Mouse (Mus musculus) neural tube, embryonic 11.5 days (tissue): Measurements from ENCODE around the gene Bag6. TPM values are rescaled to one million over a fixed set of nuclear protein-coding genes. Genes with fewer than 3 reads are reported as not detected.

Experiments
- ATAC-seq: fragments of 200-750 bp; cut with Nextera tagmentation; 2 replicates; pipeline ENCODE4 v1.8.0; 2017; ENCODE audit warnings: moderate number of reproducible peaks, mild to moderate bottlenecking, moderate TSS enrichment, moderate library complexity; ENCODE audit not compliant: insufficient read depth, low FRiP score, low TSS enrichment
- DNase-seq: peaks from one replicate; pipeline ENCODE4 v3.0.0-alpha.2; 2015; ENCODE audit warnings: low spot score
- H3K27ac ChIP-seq: fragments of 300-500 bp; sonication (generic); 2 replicates; pipeline ENCODE4 v1.5.1; 2014; ENCODE audit warnings: low read depth, mild to moderate bottlenecking, low read length
- H3K27me3 ChIP-seq: fragments of 300-500 bp; sonication (generic); 2 replicates; pipeline ENCODE4 v1.6.1; 2014; ENCODE audit warnings: mild to moderate bottlenecking, low read length, mixed read lengths; ENCODE audit not compliant: control insufficient read depth, insufficient read depth
- H3K36me3 ChIP-seq: fragments of 300-500 bp; sonication (generic); 2 replicates; pipeline ENCODE4 v1.6.1; 2014; ENCODE audit warnings: mild to moderate bottlenecking, low read length, moderate library complexity, mixed read lengths; ENCODE audit not compliant: control insufficient read depth, insufficient read depth
- H3K4me1 ChIP-seq: fragments of 300-500 bp; sonication (generic); 2 replicates; pipeline ENCODE4 v1.6.1; 2014; ENCODE audit warnings: low read length, mixed read lengths; ENCODE audit not compliant: control insufficient read depth, insufficient read depth
- H3K4me2 ChIP-seq: fragments of 300-500 bp; sonication (generic); 2 replicates; pipeline ENCODE4 v1.6.1; 2014; ENCODE audit warnings: low read depth, mild to moderate bottlenecking, moderate library complexity
- H3K4me3 ChIP-seq: fragments of 300-500 bp; sonication (generic); 2 replicates; pipeline ENCODE4 v1.5.1; 2014; ENCODE audit warnings: low read depth, low read length
- H3K9ac ChIP-seq: fragments of 300-500 bp; sonication (generic); 2 replicates; pipeline ENCODE4 v1.6.1; 2014; ENCODE audit warnings: mild to moderate bottlenecking, low read length
- H3K9me3 ChIP-seq: fragments of 300-500 bp; sonication (generic); 2 replicates; pipeline ENCODE4 v1.6.1; 2016; ENCODE audit warnings: low read length; ENCODE audit not compliant: control insufficient read depth
- WGBS: fragments of 180-500 bp; shearing (Covaris S2); extraction: QIAGEN DNeasy Blood & Tissue Kit; methylation state at CpG from one replicate; pipeline ENCODE4 v1.1.7; 2014; 5-methylcytosine and 5-hydroxymethylcytosine counted together
- microRNA-seq: library from miRNA; unstranded; fragments of <30 nt; microRNA quantifications from one replicate; pipeline ENCODE4, GENCODE M21; 2016
- polyA plus RNA-seq: library from polyadenylated mRNA; unstranded; fragments of >200 nt; fragmentation: Nextera tagmentation; extraction: Ambion mirVana; gene quantifications from 2 replicates; pipeline ENCODE4 v1.2.1, GENCODE M21; 2014

The Bag6 gene
- polyA plus RNA-seq, 1 experiment from 2014 or later: 99.4 TPM

- DNase-seq: peak; percentile 82
- no peaks in the 10 kb centered on the region for H3K9me3 ChIP-seq
- H3K9ac ChIP-seq: 0 out of 2 replicates have a peak overlapping the region, but pooled peaks have one; percentile 10
- peak overlapping the region; percentile 60 for H3K4me2 ChIP-seq
- H3K4me1 ChIP-seq: 0 out of 2 replicates have a peak, but pooled peaks cover 3% of the 10 kb centered on the region
- peak overlapping the region; percentile 31 for H3K4me3 ChIP-seq
- H3K27ac ChIP-seq: no peak overlapping the region
- ATAC-seq: peak; percentile 48; the same call in 1 of the 2 replicates
- H3K36me3 ChIP-seq: no peaks in the 10 kb centered on the region
- peaks cover 25% of the 10 kb centered on the region for H3K27me3 ChIP-seq
- 1% methylated on average over 64 of the region's 66 CpGs for WGBS
Measured at GRCm38 (mm10) chr17:35195631-35196320, 60.8 kb downstream of the Bag6 start.

GRCm38 (mm10) chr17:35196321-35196641 lies 61.3 kb downstream of the Bag6 start:
- H3K4me3 ChIP-seq: peak overlapping the region; percentile 31
- H3K27ac ChIP-seq: no peak overlapping the region
- 35% methylated on average over 9 of the region's 9 CpGs for WGBS
- 0 out of 2 replicates have a peak, but pooled peaks cover 3% of the 10 kb centered on the region for H3K4me1 ChIP-seq
- DNase-seq (no peak), ATAC-seq (no peak)
- no peaks in the 10 kb centered on the region for H3K36me3 ChIP-seq
- H3K9ac ChIP-seq: no peak overlapping the region
- H3K4me2 ChIP-seq: no peak overlapping the region; the same call in 1 of the 2 replicates
- H3K27me3 ChIP-seq: peaks cover 25% of the 10 kb centered on the region
- H3K9me3 ChIP-seq: no peaks in the 10 kb centered on the region

Small RNA genes within 50 kb of the gene (microRNA-seq; reads per million reads assigned to microRNA genes)
- not detected for gene Mir6973a

Other genes starting within 250 kb of the Bag6 start
- 0.57 and 0.86 TPM in 2 replicates for gene C2, start 236.9 kb upstream of the Bag6 start, polyA plus RNA-seq
- 62.7 and 70.3 TPM in 2 replicates for gene Ehmt2, start 236.7 kb upstream of the Bag6 start, polyA plus RNA-seq
- gene Slc44a4, start 220.7 kb upstream of the Bag6 start, polyA plus RNA-seq: not detected in 2 replicates
- 16.4 and 16.8 TPM in 2 replicates for gene Neu1, start 203.9 kb upstream of the Bag6 start, polyA plus RNA-seq
- 0.13 and 0.37 TPM in 2 replicates for gene Hspa1b, start 175.9 kb upstream of the Bag6 start, polyA plus RNA-seq
- not detected in 2 replicates for gene Gm20481, start 165.3 kb upstream of the Bag6 start, polyA plus RNA-seq
- 1.1 and 1.9 TPM in 2 replicates for gene Hspa1a, start 163.0 kb upstream of the Bag6 start, polyA plus RNA-seq
- 1.8 and 2.0 TPM in 2 replicates for gene Hspa1l, start 162.5 kb upstream of the Bag6 start, polyA plus RNA-seq
- 209 and 211 TPM in 2 replicates for gene Lsm2, start 153.3 kb upstream of the Bag6 start, polyA plus RNA-seq
- gene Vars, start 134.2 kb upstream of the Bag6 start, polyA plus RNA-seq: 109 and 114 TPM in 2 replicates
- 0.08 TPM in 1 of 2 replicates, not detected in the other for gene Vwa7, start 118.6 kb upstream of the Bag6 start, polyA plus RNA-seq
- gene Sapcd1, start 107.2 kb upstream of the Bag6 start, polyA plus RNA-seq: 3.9 and 5.2 TPM in 2 replicates
- gene Msh5, start 88.4 kb upstream of the Bag6 start, polyA plus RNA-seq: 4.1 and 6.2 TPM in 2 replicates
- 82.8 and 89.7 TPM in 2 replicates for gene Clic1, start 85.2 kb upstream of the Bag6 start, polyA plus RNA-seq
- gene Ddah2, start 76.1 kb upstream of the Bag6 start, polyA plus RNA-seq: 638 and 659 TPM in 2 replicates
- 0.43 TPM in 1 of 2 replicates, not detected in the other for gene Ly6g6c, start 69.8 kb upstream of the Bag6 start, polyA plus RNA-seq
- gene Mpig6b, start 69.0 kb upstream of the Bag6 start, polyA plus RNA-seq: 1.5 and 2.0 TPM in 2 replicates
- 0.39 and 0.46 TPM in 2 replicates for gene Ly6g6e, start 58.3 kb upstream of the Bag6 start, polyA plus RNA-seq
- 1.0 and 3.2 TPM in 2 replicates for gene Ly6g6d, start 57.1 kb upstream of the Bag6 start, polyA plus RNA-seq
- gene Ly6g6f, start 49.6 kb upstream of the Bag6 start, polyA plus RNA-seq: 1.3 and 1.4 TPM in 2 replicates
- gene Abhd16a, start 45.9 kb upstream of the Bag6 start, polyA plus RNA-seq: 50.5 and 59.9 TPM in 2 replicates
- gene Ly6g5c, start 26.9 kb upstream of the Bag6 start, polyA plus RNA-seq: not detected in 2 replicates
- gene Ly6g5b, start 19.8 kb upstream of the Bag6 start, polyA plus RNA-seq: 0.45 and 0.78 TPM in 2 replicates
- gene Gpank1, start 13.7 kb upstream of the Bag6 start, polyA plus RNA-seq: 26.1 and 28.9 TPM in 2 replicates
- gene Csnk2b, start 13.1 kb upstream of the Bag6 start, polyA plus RNA-seq: 303 and 319 TPM in 2 replicates
- 7.0 and 7.6 TPM in 2 replicates for gene D17H6S53E, start 8.8 kb upstream of the Bag6 start, polyA plus RNA-seq
- 0.81 and 0.93 TPM in 2 replicates for gene Apom, start 3.1 kb upstream of the Bag6 start, polyA plus RNA-seq
- 185 and 194 TPM in 2 replicates for gene Prrc2a, start 29.7 kb downstream of the Bag6 start, polyA plus RNA-seq
- gene Aif1, start 40.9 kb downstream of the Bag6 start, polyA plus RNA-seq: 4.1 and 6.7 TPM in 2 replicates
- gene Lst1, start 53.3 kb downstream of the Bag6 start, polyA plus RNA-seq: 5.8 and 9.1 TPM in 2 replicates
- gene Ltb, start 59.3 kb downstream of the Bag6 start, polyA plus RNA-seq: 0.27 TPM in 1 of 2 replicates, not detected in the other
- gene Tnf, start 66.8 kb downstream of the Bag6 start, polyA plus RNA-seq: 0.16 TPM in 1 of 2 replicates, not detected in the other
- 0.28 TPM in 1 of 2 replicates, not detected in the other for gene Lta, start 70.2 kb downstream of the Bag6 start, polyA plus RNA-seq
- 0.50 TPM in 1 of 2 replicates, not detected in the other for gene Gm16181, start 85.7 kb downstream of the Bag6 start, polyA plus RNA-seq
- gene Atp6v1g2, start 98.5 kb downstream of the Bag6 start, polyA plus RNA-seq: 14.1 and 16.8 TPM in 2 replicates
- gene Nfkbil1, start 100.6 kb downstream of the Bag6 start, polyA plus RNA-seq: 4.7 and 5.0 TPM in 2 replicates
- gene Ddx39b, start 106.6 kb downstream of the Bag6 start, polyA plus RNA-seq: 634 and 672 TPM in 2 replicates
- gene H2-D1, start 127.6 kb downstream of the Bag6 start, polyA plus RNA-seq: 47.9 and 56.5 TPM in 2 replicates
- not detected in 2 replicates for gene H2-Q1, start 185.2 kb downstream of the Bag6 start, polyA plus RNA-seq
- gene H2-Q2, start 207.1 kb downstream of the Bag6 start, polyA plus RNA-seq: 1.3 TPM in 1 of 2 replicates, not detected in the other
- 1.6 and 2.3 TPM in 2 replicates for gene H2-Q4, start 244.4 kb downstream of the Bag6 start, polyA plus RNA-seq